Mouse (Mus musculus): ENCODE data around the gene Olfr63. TPM values are rescaled to one million over a fixed set of nuclear protein-coding genes. Genes with fewer than 3 reads are reported as not detected.
"Not testable (repeated sequence)": the region's sequence is repeated elsewhere in the genome, so short reads cannot be mapped to it uniquely, and the experiment has no call there.

Gene Olfr63
- polyA plus RNA-seq (2012; rRNA removed) = not detected in 2 replicates
- polyA plus RNA-seq (2014; fragmentation: Nextera tagmentation; extraction: Ambion mirVana) = not detected in 2 replicates

GRCm38 (mm10) chr17:33264376-33264775, at the start of gene Olfr63:
TSS of gene Olfr63 (plus strand) at chr17:33264676.
- Histone ChIP-seq H3K27ac (no peak within 1 kb of the TSS), H3K4me3 (ENCODE audit: insufficient read depth in 1 of 2, low read depth in 2 of 2, low read length in 2 of 2) (no peak within 1 kb of the TSS), H3K4me2 (ENCODE audit: low read depth) (no peak within 1 kb of the TSS), H3K9me3 (ENCODE audit: control insufficient read depth, low read length) (no peaks in the 10 kb centered on the region), H3K36me3 (replicated peaks; ENCODE audit: control insufficient read depth, insufficient read depth, low read depth) (no peaks in the 10 kb centered on the region), H3K9ac (replicated peaks) (no peak within 1 kb of the TSS), H3K4me1 (replicated peaks; ENCODE audit: control insufficient read depth in 2 of 2, insufficient read depth in 2 of 2, low read length in 1 of 2) (no peaks in the 10 kb centered on the region), H3K27me3 (ENCODE audit: control insufficient read depth, insufficient read depth, low read length) (no peaks in the 10 kb centered on the region; the same call in 1 of the 2 replicates)
- WGBS (ENCODE audit: insufficient replicate concordance) = 54% methylated on average over 1 of the region's 1 CpGs
- DNase-seq (ENCODE audit: low read depth in 3 of 3, low spot score in 3 of 3) = no peak
- TF ChIP-seq CTCF (IDR thresholded peaks at IDR 0.05; ENCODE audit: low read depth) = no peak
- TF ChIP-seq EP300 (IDR thresholded peaks at IDR 0.05; ENCODE audit: low read depth) = no peak
- ATAC-seq (ENCODE audit: insufficient read depth) = no peak

- H3K4me3 ChIP-seq (ENCODE audit: insufficient read depth in 1 of 2, low read depth in 2 of 2, low read length in 2 of 2) = no peak within 1 kb of the TSS
- ATAC-seq (ENCODE audit: insufficient read depth) (no peak), DNase-seq (ENCODE audit: low read depth in 3 of 3, low spot score in 3 of 3) (no peak)
- no peaks in the 10 kb centered on the region for H3K9me3 ChIP-seq (ENCODE audit: control insufficient read depth, low read length)
- 56% methylated on average over 2 of the region's 2 CpGs for WGBS (ENCODE audit: insufficient replicate concordance)
- H3K27ac ChIP-seq = no peak within 1 kb of the TSS
- no peak for TF ChIP-seq CTCF (IDR thresholded peaks at IDR 0.05; ENCODE audit: low read depth)
- no peak for TF ChIP-seq EP300 (IDR thresholded peaks at IDR 0.05; ENCODE audit: low read depth)
- no peaks in the 10 kb centered on the region for H3K27me3 ChIP-seq (ENCODE audit: control insufficient read depth, insufficient read depth, low read length)
- H3K36me3 ChIP-seq (replicated peaks; ENCODE audit: control insufficient read depth, insufficient read depth, low read depth) = no peaks in the 10 kb centered on the region
- H3K4me2 ChIP-seq (ENCODE audit: low read depth) = no peak within 1 kb of the TSS
- H3K9ac ChIP-seq (replicated peaks) = no peak within 1 kb of the TSS
- H3K4me1 ChIP-seq (replicated peaks; ENCODE audit: control insufficient read depth in 2 of 2, insufficient read depth in 2 of 2, low read length in 1 of 2) = no peaks in the 10 kb centered on the region
Observed at GRCm38 (mm10) chr17:33221590-33221989, 42.9 kb upstream of the Olfr63 start, which contains the start of gene Olfr1564. TSS of gene Olfr1564 (minus strand) at chr17:33221690.

DNA sequence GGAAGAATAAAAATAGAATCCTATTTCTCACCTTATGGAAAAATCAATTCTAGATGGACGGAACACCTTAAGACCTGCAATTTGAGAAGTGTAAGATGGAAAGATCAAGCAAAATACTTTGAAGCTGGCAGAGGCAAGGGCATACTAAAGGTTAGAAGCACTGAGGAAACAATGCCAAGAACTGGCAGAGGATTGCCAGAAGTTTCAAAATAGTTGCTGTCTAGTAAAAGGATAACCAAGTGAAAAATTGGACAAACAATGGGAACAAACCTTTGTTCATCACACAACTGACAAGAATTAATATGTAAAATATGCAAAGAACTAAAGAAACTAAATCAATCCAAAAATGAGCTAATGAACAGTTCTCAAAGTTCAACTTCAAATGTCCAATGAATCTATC, 27.8 kb upstream of the Olfr63 start:
- not testable (repeated sequence) for H3K4me2 ChIP-seq (ENCODE audit: low read depth); H3K4me1 ChIP-seq (replicated peaks; ENCODE audit: control insufficient read depth in 2 of 2, insufficient read depth in 2 of 2, low read length in 1 of 2); H3K9ac ChIP-seq (replicated peaks); H3K4me3 ChIP-seq (ENCODE audit: insufficient read depth in 1 of 2, low read depth in 2 of 2, low read length in 2 of 2); H3K27me3 ChIP-seq (ENCODE audit: control insufficient read depth, insufficient read depth, low read length); H3K27ac ChIP-seq; H3K9me3 ChIP-seq (ENCODE audit: control insufficient read depth, low read length); ATAC-seq (ENCODE audit: insufficient read depth); DNase-seq (ENCODE audit: low read depth in 3 of 3, low spot score in 3 of 3); H3K36me3 ChIP-seq (replicated peaks; ENCODE audit: control insufficient read depth, insufficient read depth, low read depth)
- 70% methylated on average over 1 of the region's 1 CpGs for WGBS (ENCODE audit: insufficient replicate concordance)

- not testable (repeated sequence) for H3K27me3 ChIP-seq (ENCODE audit: control insufficient read depth, insufficient read depth, low read length); H3K9ac ChIP-seq (replicated peaks); H3K27ac ChIP-seq; H3K9me3 ChIP-seq (ENCODE audit: control insufficient read depth, low read length); DNase-seq (ENCODE audit: low read depth in 3 of 3, low spot score in 3 of 3); H3K36me3 ChIP-seq (replicated peaks; ENCODE audit: control insufficient read depth, insufficient read depth, low read depth); H3K4me1 ChIP-seq (replicated peaks; ENCODE audit: control insufficient read depth in 2 of 2, insufficient read depth in 2 of 2, low read length in 1 of 2); H3K4me3 ChIP-seq (ENCODE audit: insufficient read depth in 1 of 2, low read depth in 2 of 2, low read length in 2 of 2)
- 13% methylated on average over 1 of the region's 34 CpGs for WGBS (ENCODE audit: insufficient replicate concordance)
- H3K4me2 ChIP-seq (ENCODE audit: low read depth) = peak within 1 kb of the TSS; percentile 31
- ATAC-seq (ENCODE audit: insufficient read depth) = peak; percentile 96
Observed at GRCm38 (mm10) chr17:33254530-33255318, 9.8 kb upstream of the Olfr63 start, which contains the start of gene Zfp955a. TSS of gene Zfp955a (minus strand) at chr17:33255145.

DNA sequence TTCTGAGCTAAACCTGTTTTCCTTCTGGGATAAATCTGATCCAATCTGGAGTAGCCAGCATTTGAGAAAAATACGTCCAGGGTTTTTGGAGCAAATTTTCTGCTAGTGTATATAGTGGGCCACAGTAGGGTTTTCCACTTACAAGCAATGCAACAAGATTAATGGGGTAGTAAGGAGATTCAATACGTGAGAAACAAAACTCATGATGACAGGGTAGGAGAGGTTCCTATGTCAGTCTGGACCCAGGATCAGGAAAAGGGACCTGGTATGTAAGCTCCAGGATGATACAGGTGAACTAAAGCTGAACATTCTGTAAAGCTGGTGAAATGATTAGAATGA, 9.2 kb upstream of the Olfr63 start:
- not testable (repeated sequence) for H3K4me2 ChIP-seq (ENCODE audit: low read depth); H3K9me3 ChIP-seq (ENCODE audit: control insufficient read depth, low read length); H3K27ac ChIP-seq; H3K27me3 ChIP-seq (ENCODE audit: control insufficient read depth, insufficient read depth, low read length); H3K4me1 ChIP-seq (replicated peaks; ENCODE audit: control insufficient read depth in 2 of 2, insufficient read depth in 2 of 2, low read length in 1 of 2); ATAC-seq (ENCODE audit: insufficient read depth); H3K36me3 ChIP-seq (replicated peaks; ENCODE audit: control insufficient read depth, insufficient read depth, low read depth); H3K4me3 ChIP-seq (ENCODE audit: insufficient read depth in 1 of 2, low read depth in 2 of 2, low read length in 2 of 2); H3K9ac ChIP-seq (replicated peaks); DNase-seq (ENCODE audit: low read depth in 3 of 3, low spot score in 3 of 3)
- no CpG with 5 or more reads among the region's 2 CpGs for WGBS (ENCODE audit: insufficient replicate concordance)
